Mouse (Mus musculus) liver, postnatal 0 days (tissue): ENCODE results near the gene 5730522E02Rik. TPM values are rescaled to one million over a fixed set of nuclear protein-coding genes. Genes with fewer than 3 reads are reported as not detected.

ENCODE experiments used
- ATAC-seq: fragments of 200-750 bp; cut with Nextera tagmentation; 2 replicates; pipeline ENCODE4 v1.8.0; 2017; ENCODE audit warnings: mild to moderate bottlenecking, moderate library complexity
- DNase-seq: peaks from one replicate; pipeline ENCODE4 v3.0.0-alpha.2; 2016
- H3K27ac ChIP-seq: fragments of 300-500 bp; sonication (generic); 2 replicates; pipeline ENCODE4 v1.5.1; 2014; ENCODE audit warnings: antibody characterized with exemption, moderate library complexity, mild to moderate bottlenecking, low read depth
- H3K27me3 ChIP-seq: fragments of 300-500 bp; sonication (generic); 2 replicates; pipeline ENCODE4 v1.6.1; 2014; ENCODE audit warnings: low read length, control low read depth, mixed read lengths; ENCODE audit not compliant: insufficient read depth
- H3K36me3 ChIP-seq: fragments of 300-500 bp; sonication (generic); replicated peaks from 2 replicates; pipeline ENCODE4 v1.6.1; 2014; ENCODE audit warnings: mild to moderate bottlenecking, control low read depth, low read length, moderate library complexity, mixed read lengths; ENCODE audit not compliant: insufficient read depth
- H3K4me1 ChIP-seq: fragments of 300-500 bp; sonication (generic); 2 replicates; pipeline ENCODE4 v1.6.1; 2014; ENCODE audit warnings: antibody characterized with exemption, mild to moderate bottlenecking, control low read depth; ENCODE audit not compliant: insufficient read depth
- H3K4me2 ChIP-seq: fragments of 300-500 bp; sonication (generic); 2 replicates; pipeline ENCODE4 v1.6.1; 2014; ENCODE audit warnings: low read depth, mild to moderate bottlenecking, low read length, moderate library complexity, mixed read lengths
- H3K4me3 ChIP-seq: fragments of 300-500 bp; sonication (generic); 2 replicates; pipeline ENCODE4 v1.5.1; 2014; ENCODE audit warnings: low read depth, low read length
- H3K9ac ChIP-seq: fragments of 300-500 bp; sonication (generic); replicated peaks from 2 replicates; pipeline ENCODE4 v1.6.1; 2014; ENCODE audit warnings: mild to moderate bottlenecking, moderate library complexity
- H3K9me3 ChIP-seq: fragments of 300-500 bp; sonication (generic); 2 replicates; pipeline ENCODE4 v1.6.1; 2016; ENCODE audit warnings: mild to moderate bottlenecking, control low read depth, low read length, mixed read lengths
- CTCF ChIP-seq: sonication (generic); IDR thresholded peaks from 2 replicates; pipeline ENCODE4 v1.5.1; 2016; ENCODE audit warnings: antibody characterized with exemption, low read depth
- EP300 ChIP-seq: IDR thresholded peaks from 2 replicates; pipeline ENCODE4 v1.6.1; 2016; ENCODE audit warnings: antibody characterized with exemption, low read depth, mild to moderate bottlenecking
- WGBS: fragments of 180-500 bp; shearing (Covaris S2); extraction: QIAGEN DNeasy Blood & Tissue Kit; methylation state at CpG from one replicate; pipeline ENCODE4 v1.1.7; 2014; ENCODE audit not compliant: insufficient replicate concordance; 5-methylcytosine and 5-hydroxymethylcytosine counted together
- polyA plus RNA-seq: library from polyadenylated mRNA; unstranded; fragments of >200 nt; fragmentation: Nextera tagmentation; extraction: Ambion mirVana; gene quantifications from 2 replicates; pipeline ENCODE4 v1.2.1, GENCODE M21; 2015

5730522E02Rik gene
- polyA plus RNA-seq, 1 experiment from 2014 or later, result 0.68 TPM

GRCm38 (mm10) chr11:25999738-26000137 lies 210.8 kb downstream of the 5730522E02Rik start:
- 72% methylated on average over 5 of the region's 5 CpGs for WGBS

GRCm38 (mm10) chr11:25997469-25997868 lies 213.1 kb downstream of the 5730522E02Rik start:
- no peaks in the 10 kb centered on the region for H3K36me3 ChIP-seq
- no peaks in the 10 kb centered on the region for H3K27me3 ChIP-seq
- WGBS, result 88% methylated on average over 4 of the region's 4 CpGs

More at GRCm38 (mm10) chr11:25999738-26000137, 210.8 kb downstream of the 5730522E02Rik start:
- H3K9ac ChIP-seq, result no peak overlapping the region
- no peaks in the 10 kb centered on the region for H3K4me1 ChIP-seq
- H3K27me3 ChIP-seq, result no peaks in the 10 kb centered on the region
- H3K27ac ChIP-seq, result no peak overlapping the region
- DNase-seq (no peak), ATAC-seq (no peak)
- no peak overlapping the region for H3K4me3 ChIP-seq
- H3K9me3 ChIP-seq, result no peaks in the 10 kb centered on the region
- TF ChIP-seq EP300, result no peak
- no peak for TF ChIP-seq CTCF
- H3K4me2 ChIP-seq, result no peak overlapping the region
- H3K36me3 ChIP-seq, result no peaks in the 10 kb centered on the region

GRCm38 (mm10) chr11:25994128-25994527 lies 216.4 kb downstream of the 5730522E02Rik start:
- Histone ChIP-seq H3K27ac (no peak overlapping the region), H3K4me1 (no peaks in the 10 kb centered on the region), H3K4me3 (no peak overlapping the region), H3K27me3 (no peaks in the 10 kb centered on the region), H3K9ac (no peak overlapping the region), H3K36me3 (no peaks in the 10 kb centered on the region), H3K4me2 (no peak overlapping the region), H3K9me3 (no peaks in the 10 kb centered on the region)
- DNase-seq (no peak), ATAC-seq (no peak)
- TF ChIP-seq CTCF (no peak), EP300 (no peak)
- 62% methylated on average over 2 of the region's 2 CpGs for WGBS

More at GRCm38 (mm10) chr11:25997469-25997868, 213.1 kb downstream of the 5730522E02Rik start:
- Histone ChIP-seq H3K9ac (no peak overlapping the region), H3K27ac (no peak overlapping the region), H3K4me1 (no peaks in the 10 kb centered on the region), H3K9me3 (no peaks in the 10 kb centered on the region), H3K4me2 (no peak overlapping the region), H3K4me3 (no peak overlapping the region)
- no peak for DNase-seq
- no peak for TF ChIP-seq CTCF
- TF ChIP-seq EP300, result no peak
- ATAC-seq, result no peak

GRCm38 (mm10) chr11:25992216-25992615 lies 218.3 kb downstream of the 5730522E02Rik start:
- no peak overlapping the region for H3K4me3 ChIP-seq
- no peaks in the 10 kb centered on the region for H3K36me3 ChIP-seq
- H3K4me1 ChIP-seq, result no peaks in the 10 kb centered on the region
- H3K4me2 ChIP-seq, result no peak overlapping the region
- no peak overlapping the region for H3K27ac ChIP-seq
- no peak overlapping the region for H3K9ac ChIP-seq
- H3K9me3 ChIP-seq, result no peaks in the 10 kb centered on the region
- DNase-seq, result no peak
- 82% methylated on average over 1 of the region's 1 CpGs for whole genome bisulfite sequencing
- no peak for ATAC-seq
- H3K27me3 ChIP-seq, result no peaks in the 10 kb centered on the region
- no peak for TF ChIP-seq EP300
- TF ChIP-seq CTCF, result no peak

GRCm38 (mm10) chr11:25978736-25979276 lies 231.8 kb downstream of the 5730522E02Rik start:
- Histone ChIP-seq H3K4me2 (no peak overlapping the region), H3K27ac (no peak overlapping the region), H3K36me3 (no peaks in the 10 kb centered on the region), H3K4me1 (no peaks in the 10 kb centered on the region), H3K4me3 (no peak overlapping the region), H3K27me3 (no peaks in the 10 kb centered on the region), H3K9me3 (no peaks in the 10 kb centered on the region), H3K9ac (no peak overlapping the region)
- 77% methylated on average over 5 of the region's 5 CpGs for WGBS
- DNase-seq (no peak), ATAC-seq (no peak)
- TF ChIP-seq EP300, result no peak

- 78% methylated on average over 5 of the region's 5 CpGs for WGBS
- H3K4me1 ChIP-seq, result no peaks in the 10 kb centered on the region
- H3K4me3 ChIP-seq, result no peak overlapping the region
- no peak overlapping the region for H3K27ac ChIP-seq
- H3K4me2 ChIP-seq, result no peak overlapping the region
- no peak for ATAC-seq
- H3K9me3 ChIP-seq, result no peaks in the 10 kb centered on the region
- H3K27me3 ChIP-seq, result no peaks in the 10 kb centered on the region
- H3K9ac ChIP-seq, result no peak overlapping the region
- DNase-seq, result no peak
- H3K36me3 ChIP-seq, result no peaks in the 10 kb centered on the region
- TF ChIP-seq CTCF, result no peak
- TF ChIP-seq EP300, result no peak
Measured at GRCm38 (mm10) chr11:25941504-25941903, 269.1 kb downstream of the 5730522E02Rik start.
